Mouse (Mus musculus): ENCODE results near the gene Mmp11. TPM values are rescaled to one million over a fixed set of nuclear protein-coding genes. Genes with fewer than 3 reads are reported as not detected.

Gene Mmp11
- polyA plus RNA-seq, 2 experiments, result 1.1 to 1.5 TPM

DNA sequence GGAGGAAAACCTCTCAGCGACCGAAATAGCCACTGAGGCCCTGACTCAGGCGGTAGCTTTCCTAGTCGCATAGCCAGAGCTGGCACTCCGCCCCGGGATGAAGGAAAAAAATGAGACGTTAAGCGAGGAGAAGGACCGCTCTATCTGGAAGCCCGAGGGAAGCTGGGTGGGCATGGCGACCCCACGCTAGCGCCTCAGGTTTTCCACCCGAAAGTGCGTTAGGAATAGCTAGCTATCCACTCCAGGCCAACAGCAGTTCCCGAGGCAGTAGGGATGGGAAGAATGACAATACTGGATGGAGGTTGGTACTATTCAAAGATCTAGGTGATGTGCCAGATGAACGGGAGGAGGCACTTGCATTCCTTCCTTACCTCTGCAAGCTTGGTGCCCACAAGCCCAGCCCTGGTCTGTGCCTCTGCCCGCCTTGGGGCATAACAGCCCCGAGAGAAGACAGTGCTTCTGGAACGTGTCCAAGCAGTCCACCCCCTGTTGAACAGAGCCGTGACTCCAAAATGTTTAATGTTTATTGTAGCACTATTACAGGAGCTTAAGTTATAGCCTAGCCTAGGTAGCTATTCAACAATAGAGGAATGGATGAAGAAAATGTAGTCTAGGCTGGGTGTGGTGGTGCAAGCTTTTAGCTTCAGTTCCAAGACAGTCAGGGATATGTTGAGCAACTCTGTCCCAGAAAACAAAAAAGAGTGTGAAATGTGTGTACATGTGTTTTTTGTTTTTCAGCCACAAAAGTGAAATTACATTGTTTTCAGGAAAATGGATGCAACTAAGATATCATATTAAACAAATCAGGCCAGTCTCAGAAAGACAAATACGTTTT lies 14.4 kb downstream of the Mmp11 start:
- no peak for DNase-seq (ENCODE audit: low read depth in 3 of 3, low spot score in 3 of 3)
- WGBS (ENCODE audit: insufficient replicate concordance), result 5% methylated on average over 22 of the region's 22 CpGs

DNA sequence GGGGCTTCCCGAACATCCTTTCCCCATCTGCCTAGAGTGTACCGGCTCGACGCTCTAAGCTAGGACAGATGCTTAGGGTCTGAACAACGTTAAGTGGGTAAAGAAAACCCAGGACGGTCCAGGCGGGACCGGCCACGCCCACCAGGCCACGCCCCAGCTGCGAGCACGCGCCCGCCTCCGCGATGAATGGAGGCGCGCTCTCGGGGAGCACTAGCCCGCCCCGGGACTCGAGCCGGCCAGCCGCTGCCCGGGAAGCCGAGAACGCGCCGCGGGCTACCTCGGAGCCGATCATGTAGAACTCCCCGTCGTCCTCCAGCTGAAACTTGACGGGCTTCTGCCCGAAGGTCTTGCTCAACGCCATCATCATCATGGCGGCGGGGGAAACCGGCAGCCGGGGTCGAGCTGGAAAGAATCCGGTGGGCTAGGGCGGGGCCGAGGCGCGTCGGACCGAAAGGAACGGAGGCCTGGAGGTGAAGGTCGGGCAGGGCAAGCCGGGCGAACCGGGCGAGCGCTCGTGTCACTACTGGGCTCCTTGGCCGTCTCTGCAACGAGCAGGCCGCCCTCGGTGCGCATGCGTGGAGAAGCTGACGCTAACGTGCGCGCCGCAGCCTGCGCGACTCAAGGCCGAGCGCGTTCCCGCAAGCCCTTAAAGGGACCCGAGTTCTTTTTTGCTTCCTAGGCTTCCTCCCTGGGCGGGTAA lies 15.1 kb downstream of the Mmp11 start, which contains the start of gene Smarcb1:
Gene Smarcb1, minus strand, starts transcription at position 592 of the 700 bp plus-strand sequence.
- H3K27ac ChIP-seq, result peak within 1 kb of the TSS; percentile 67
- peaks cover 11 to 12% of the 10 kb centered on the region in 2 experiments for H3K4me1 ChIP-seq (replicated peaks; ENCODE audit: control insufficient read depth in 2 of 2, insufficient read depth in 2 of 2, low read length in 1 of 2)
- DNase-seq (ENCODE audit: low read depth in 3 of 3, low spot score in 3 of 3), result peak; percentile 87 to 91 (median 90)
- under 1% methylated on average over 76 of the region's 76 CpGs for WGBS (ENCODE audit: insufficient replicate concordance)
- ATAC-seq (ENCODE audit: insufficient read depth), result peak; percentile 94
- H3K9me3 ChIP-seq (ENCODE audit: control insufficient read depth, low read length), result no peaks in the 10 kb centered on the region
- peaks cover 5% of the 10 kb centered on the region; the same call in 1 of the 2 replicates for H3K36me3 ChIP-seq (replicated peaks; ENCODE audit: control insufficient read depth, insufficient read depth, low read depth)
- TF ChIP-seq CTCF (IDR thresholded peaks at IDR 0.05; ENCODE audit: low read depth) (no peak), EP300 (IDR thresholded peaks at IDR 0.05; ENCODE audit: low read depth) (no peak)
- peak within 1 kb of the TSS; percentile 81 to 89 for H3K4me3 ChIP-seq (ENCODE audit: insufficient read depth in 1 of 2, low read depth in 2 of 2, low read length in 2 of 2)
- H3K27me3 ChIP-seq (ENCODE audit: control insufficient read depth, insufficient read depth, low read length), result no peaks in the 10 kb centered on the region
- peak within 1 kb of the TSS; percentile 99 for H3K4me2 ChIP-seq (ENCODE audit: low read depth)
- peak within 1 kb of the TSS; percentile 87 for H3K9ac ChIP-seq (replicated peaks)

More for the DNA sequence above, 14.4 kb downstream of the Mmp11 start:
- peak; percentile 48 for ATAC-seq (ENCODE audit: insufficient read depth)
- Histone ChIP-seq H3K27ac (peak overlapping the region; percentile 67), H3K36me3 (replicated peaks; ENCODE audit: control insufficient read depth, insufficient read depth, low read depth) (peaks cover 3% of the 10 kb centered on the region; the same call in 1 of the 2 replicates), H3K4me2 (ENCODE audit: low read depth) (peak overlapping the region; percentile 99), H3K9ac (replicated peaks) (peak overlapping the region; percentile 87), H3K9me3 (ENCODE audit: control insufficient read depth, low read length) (no peaks in the 10 kb centered on the region), H3K4me3 (ENCODE audit: insufficient read depth in 1 of 2, low read depth in 2 of 2, low read length in 2 of 2) (peak overlapping the region; percentile 81 to 89), H3K27me3 (ENCODE audit: control insufficient read depth, insufficient read depth, low read length) (no peaks in the 10 kb centered on the region), H3K4me1 (replicated peaks; ENCODE audit: control insufficient read depth in 2 of 2, insufficient read depth in 2 of 2, low read length in 1 of 2) (peaks cover 11 to 12% of the 10 kb centered on the region in 2 experiments)
- TF ChIP-seq EP300 (IDR thresholded peaks at IDR 0.05; ENCODE audit: low read depth) (no peak), CTCF (IDR thresholded peaks at IDR 0.05; ENCODE audit: low read depth) (no peak)

DNA sequence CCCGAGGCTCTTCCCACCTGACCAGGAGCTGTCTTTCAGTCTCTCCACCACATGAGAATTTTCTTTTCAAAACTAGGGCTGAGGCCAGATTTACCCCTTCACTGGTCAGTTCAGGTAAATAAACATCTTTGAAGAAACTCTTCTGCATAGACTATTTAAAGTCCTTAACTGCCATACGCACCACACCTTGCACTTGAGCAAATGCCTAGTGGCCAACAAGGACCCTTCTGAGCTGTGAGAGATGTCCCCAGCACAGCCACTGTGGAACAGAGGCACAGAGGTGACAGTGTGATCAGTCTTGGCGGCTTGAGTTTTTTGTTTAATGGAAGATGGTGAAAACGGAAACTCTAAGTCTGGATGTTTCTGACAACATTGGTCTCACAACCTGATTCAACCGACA lies 17.3 kb downstream of the Mmp11 start:
- Histone ChIP-seq H3K27me3 (ENCODE audit: control insufficient read depth, insufficient read depth, low read length) (no peaks in the 10 kb centered on the region), H3K4me2 (ENCODE audit: low read depth) (no peak overlapping the region), H3K27ac (no peak overlapping the region), H3K9me3 (ENCODE audit: control insufficient read depth, low read length) (no peaks in the 10 kb centered on the region), H3K9ac (replicated peaks) (no peak overlapping the region), H3K4me3 (ENCODE audit: insufficient read depth in 1 of 2, low read depth in 2 of 2, low read length in 2 of 2) (no peak overlapping the region), H3K4me1 (replicated peaks; ENCODE audit: control insufficient read depth in 2 of 2, insufficient read depth in 2 of 2, low read length in 1 of 2) (peaks cover 11 to 12% of the 10 kb centered on the region in 2 experiments), H3K36me3 (replicated peaks; ENCODE audit: control insufficient read depth, insufficient read depth, low read depth) (peaks cover 10% of the 10 kb centered on the region; the same call in 1 of the 2 replicates)
- TF ChIP-seq EP300 (IDR thresholded peaks at IDR 0.05; ENCODE audit: low read depth) (no peak), CTCF (IDR thresholded peaks at IDR 0.05; ENCODE audit: low read depth) (no peak)
- no peak for DNase-seq (ENCODE audit: low read depth in 3 of 3, low spot score in 3 of 3)
- ATAC-seq (ENCODE audit: insufficient read depth), result no peak
- WGBS (ENCODE audit: insufficient replicate concordance), result 77% methylated on average over 5 of the region's 5 CpGs

DNA sequence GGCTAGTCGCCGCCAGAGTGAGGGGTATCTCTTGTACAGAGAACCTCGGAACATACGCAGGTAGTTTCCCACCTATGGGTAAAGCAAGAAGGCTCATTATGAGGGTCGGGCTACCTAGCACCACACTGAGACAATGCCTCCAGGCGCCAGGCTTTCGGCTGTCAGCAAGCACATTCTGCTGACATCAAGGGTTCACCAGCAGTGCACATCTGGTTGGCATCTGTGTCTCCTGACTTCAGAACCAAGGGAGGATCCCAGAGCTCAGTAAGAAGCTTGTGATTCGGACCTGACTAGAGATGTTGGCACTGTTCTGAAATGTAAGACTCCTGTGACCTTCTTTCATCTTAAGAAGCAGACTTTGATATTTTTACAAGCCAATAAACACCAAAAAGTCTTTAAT lies 19.5 kb downstream of the Mmp11 start:
- TF ChIP-seq CTCF (IDR thresholded peaks at IDR 0.05; ENCODE audit: low read depth) (no peak), EP300 (IDR thresholded peaks at IDR 0.05; ENCODE audit: low read depth) (no peak)
- Histone ChIP-seq H3K4me3 (ENCODE audit: insufficient read depth in 1 of 2, low read depth in 2 of 2, low read length in 2 of 2) (no peak overlapping the region), H3K4me2 (ENCODE audit: low read depth) (no peak overlapping the region), H3K9ac (replicated peaks) (no peak overlapping the region), H3K9me3 (ENCODE audit: control insufficient read depth, low read length) (no peaks in the 10 kb centered on the region), H3K27me3 (ENCODE audit: control insufficient read depth, insufficient read depth, low read length) (no peaks in the 10 kb centered on the region), H3K36me3 (replicated peaks; ENCODE audit: control insufficient read depth, insufficient read depth, low read depth) (peaks cover 10% of the 10 kb centered on the region; the same call in 1 of the 2 replicates), H3K4me1 (replicated peaks; ENCODE audit: control insufficient read depth in 2 of 2, insufficient read depth in 2 of 2, low read length in 1 of 2) (peaks cover 5 to 7% of the 10 kb centered on the region in 2 experiments; a peak in 3 of 4 replicates), H3K27ac (no peak overlapping the region)
- ATAC-seq (ENCODE audit: insufficient read depth) (no peak), DNase-seq (ENCODE audit: low read depth in 3 of 3, low spot score in 3 of 3) (no peak)
- WGBS (ENCODE audit: insufficient replicate concordance), result 80% methylated on average over 8 of the region's 8 CpGs

DNA sequence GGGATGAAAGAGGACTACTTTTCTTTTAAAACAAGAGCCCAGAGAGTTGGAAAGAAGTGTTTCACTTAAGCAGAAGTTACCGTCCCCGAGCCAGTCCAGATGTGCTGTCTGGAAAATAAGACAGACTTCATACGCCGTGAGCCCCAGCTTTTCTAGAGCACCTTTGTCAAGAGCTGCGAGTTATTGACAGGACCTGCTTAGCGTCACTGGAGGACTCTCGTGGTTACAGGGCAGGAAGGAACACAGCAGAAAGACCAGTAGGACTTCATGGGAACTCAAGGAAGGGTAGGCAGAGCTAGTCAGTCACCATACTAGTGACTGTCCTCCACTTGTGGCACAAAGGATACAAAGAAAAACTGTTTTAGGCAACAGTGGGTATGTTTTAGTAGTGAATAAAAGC lies 20.7 kb downstream of the Mmp11 start:
- TF ChIP-seq CTCF (IDR thresholded peaks at IDR 0.05; ENCODE audit: low read depth), result no peak
- no peak for TF ChIP-seq EP300 (IDR thresholded peaks at IDR 0.05; ENCODE audit: low read depth)
- Histone ChIP-seq H3K27ac (no peak overlapping the region), H3K36me3 (replicated peaks; ENCODE audit: control insufficient read depth, insufficient read depth, low read depth) (peaks cover 20% of the 10 kb centered on the region), H3K9me3 (ENCODE audit: control insufficient read depth, low read length) (no peaks in the 10 kb centered on the region), H3K9ac (replicated peaks) (no peak overlapping the region), H3K4me1 (replicated peaks; ENCODE audit: control insufficient read depth in 2 of 2, insufficient read depth in 2 of 2, low read length in 1 of 2) (peaks cover 3 to 5% of the 10 kb centered on the region in 2 experiments; a peak in 3 of 4 replicates), H3K4me3 (ENCODE audit: insufficient read depth in 1 of 2, low read depth in 2 of 2, low read length in 2 of 2) (no peak overlapping the region), H3K4me2 (ENCODE audit: low read depth) (no peak overlapping the region), H3K27me3 (ENCODE audit: control insufficient read depth, insufficient read depth, low read length) (no peaks in the 10 kb centered on the region)
- ATAC-seq (ENCODE audit: insufficient read depth) (no peak), DNase-seq (ENCODE audit: low read depth in 3 of 3, low spot score in 3 of 3) (no peak)
- 72% methylated on average over 7 of the region's 7 CpGs for WGBS (ENCODE audit: insufficient replicate concordance)
